Mouse (Mus musculus) intestine, embryonic 16.5 days (tissue): ENCODE data around the gene Ube2a. TPM values are rescaled to one million over a fixed set of nuclear protein-coding genes. Genes with fewer than 3 reads are reported as not detected.

Experiments
- ATAC-seq: fragments of 200-750 bp; cut with Nextera tagmentation; 2 replicates; pipeline ENCODE4 v1.8.0; 2017; ENCODE audit warnings: moderate TSS enrichment, moderate library complexity
- H3K27ac ChIP-seq: fragments of 300-500 bp; sonication (generic); 2 replicates; pipeline ENCODE4 v1.5.1; 2014; ENCODE audit warnings: mild to moderate bottlenecking, low read length
- H3K27me3 ChIP-seq: fragments of 300-500 bp; sonication (generic); replicated peaks from 2 replicates; pipeline ENCODE4 v1.6.1; 2014; ENCODE audit warnings: low read length, control low read depth, mixed read lengths; ENCODE audit not compliant: control insufficient read depth, insufficient read depth
- H3K36me3 ChIP-seq: fragments of 300-500 bp; sonication (generic); 2 replicates; pipeline ENCODE4 v1.6.1; 2014; ENCODE audit warnings: low read length, control low read depth; ENCODE audit not compliant: control insufficient read depth, insufficient read depth
- H3K4me1 ChIP-seq: fragments of 300-500 bp; sonication (generic); 2 replicates; pipeline ENCODE4 v1.6.1; 2014; ENCODE audit warnings: low read length, control low read depth, mixed read lengths; ENCODE audit not compliant: control insufficient read depth, insufficient read depth
- H3K4me2 ChIP-seq: fragments of 300-500 bp; sonication (generic); 2 replicates; pipeline ENCODE4 v1.6.1; 2014; ENCODE audit warnings: low read depth, low read length, control low read depth
- H3K4me3 ChIP-seq: fragments of 300-500 bp; sonication (generic); 2 replicates; pipeline ENCODE4 v1.5.1; 2014; ENCODE audit warnings: mild to moderate bottlenecking, low read length
- H3K9ac ChIP-seq: fragments of 300-500 bp; sonication (generic); 2 replicates; pipeline ENCODE4 v1.6.1; 2014; ENCODE audit warnings: low read depth, low read length
- H3K9me3 ChIP-seq: fragments of 300-500 bp; sonication (generic); 2 replicates; pipeline ENCODE4 v1.6.1; 2016; ENCODE audit warnings: low read length, control low read depth; ENCODE audit not compliant: control insufficient read depth
- WGBS: fragments of 180-500 bp; shearing (Covaris S2); extraction: QIAGEN DNeasy Blood & Tissue Kit; methylation state at CpG from one replicate; pipeline ENCODE4 v1.1.7; 2014; 5-methylcytosine and 5-hydroxymethylcytosine counted together
- polyA plus RNA-seq: library from polyadenylated mRNA; unstranded; fragments of >200 nt; fragmentation: Nextera tagmentation; extraction: Ambion mirVana; gene quantifications from 2 replicates; pipeline ENCODE4 v1.2.1, GENCODE M21; 2015

Gene Ube2a
- polyA plus RNA-seq = 105 and 108 TPM in 2 replicates

- no peaks in the 10 kb centered on the region for H3K36me3 ChIP-seq
- 8% methylated on average over 7 of the region's 8 CpGs for WGBS
- no peaks in the 10 kb centered on the region for H3K4me1 ChIP-seq
- H3K4me3 ChIP-seq = peak within 1 kb of the TSS; percentile 69
- peak within 1 kb of the TSS; percentile 76 for H3K27ac ChIP-seq
- peak within 1 kb of the TSS; percentile 70 for H3K4me2 ChIP-seq
- ATAC-seq = peak; percentile 49
- H3K9ac ChIP-seq = peak within 1 kb of the TSS; percentile 82
- H3K27me3 ChIP-seq = no peaks in the 10 kb centered on the region
- 0 out of 2 replicates have a peak, but pooled peaks cover 2% of the 10 kb centered on the region for H3K9me3 ChIP-seq
Observed at GRCm38 (mm10) chrX:36873765-36874164, at the start of gene Ube2a, which contains the start of gene C330007P06Rik. TSS of gene Ube2a (plus strand) at chrX:36873900. TSS of gene C330007P06Rik (minus strand) at chrX:36874111.

DNA sequence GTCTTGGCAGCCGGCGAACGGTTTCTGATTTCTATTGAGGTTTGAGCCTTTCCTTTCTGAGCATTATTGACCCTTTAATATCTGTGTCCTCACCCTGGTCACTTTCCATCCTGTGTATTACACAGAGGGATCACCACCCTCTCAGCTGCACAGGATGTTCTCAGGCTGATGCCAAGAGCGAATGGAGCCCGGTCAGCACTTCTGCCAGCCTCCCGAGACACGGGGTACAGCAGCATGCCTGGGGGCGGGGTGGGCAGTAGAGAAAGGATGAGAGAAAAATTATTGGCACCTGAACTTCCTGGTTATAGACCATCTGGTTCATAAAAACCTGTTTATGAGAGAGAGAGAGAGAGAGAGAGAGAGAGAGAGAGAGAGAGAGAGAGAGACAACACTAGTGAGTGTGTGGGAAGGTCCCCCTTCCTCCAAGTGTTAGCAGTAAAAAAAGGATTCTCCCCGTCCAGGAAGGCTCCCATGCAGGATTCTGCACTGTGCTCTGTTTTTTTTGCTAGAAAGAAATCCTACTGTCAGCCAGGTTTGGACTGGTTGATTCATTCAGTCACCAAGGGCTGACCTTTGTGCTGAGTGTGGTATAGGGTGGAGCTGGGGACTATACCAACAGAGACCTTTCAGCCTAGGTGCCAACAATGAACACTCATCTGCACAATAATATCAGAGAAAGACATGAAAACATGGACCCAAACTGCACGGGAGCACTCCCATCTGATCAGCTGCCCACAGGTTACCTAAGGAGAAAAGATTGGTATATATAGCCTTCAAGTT lies 49.6 kb upstream of the Ube2a start:
- no peak overlapping the region for H3K9ac ChIP-seq
- no peak overlapping the region for H3K4me3 ChIP-seq
- no peaks in the 10 kb centered on the region for H3K27me3 ChIP-seq
- peak overlapping the region; percentile 49 for H3K27ac ChIP-seq
- ATAC-seq = peak; percentile 75
- H3K4me1 ChIP-seq = no peaks in the 10 kb centered on the region; the same call in 1 of the 2 replicates
- no peaks in the 10 kb centered on the region for H3K36me3 ChIP-seq
- no peaks in the 10 kb centered on the region for H3K9me3 ChIP-seq
- H3K4me2 ChIP-seq = no peak overlapping the region; the same call in 1 of the 2 replicates
- WGBS = 76% methylated on average over 10 of the region's 10 CpGs

DNA sequence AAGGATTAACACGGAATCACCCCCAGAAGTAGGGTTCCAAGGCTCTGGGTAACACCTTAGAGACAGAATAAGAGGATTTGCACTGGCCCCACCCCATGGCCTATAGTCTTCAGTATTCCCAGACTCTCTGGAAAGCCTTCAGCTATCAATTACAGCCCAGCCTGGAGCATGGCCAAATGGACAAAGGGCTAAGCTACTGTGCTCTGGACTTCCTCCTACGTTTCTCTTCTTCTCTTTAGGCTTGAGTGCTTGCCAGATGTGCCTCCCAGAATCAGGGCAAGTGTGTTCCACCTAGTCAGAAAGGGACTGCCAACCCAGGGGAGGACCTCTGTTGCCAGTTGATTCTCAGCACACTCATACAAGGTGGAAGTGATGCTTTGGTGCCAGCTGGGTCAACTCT lies 48.7 kb upstream of the Ube2a start:
- Histone ChIP-seq H3K4me3 (no peak overlapping the region), H3K27me3 (no peaks in the 10 kb centered on the region), H3K4me2 (no peak overlapping the region), H3K9ac (no peak overlapping the region), H3K9me3 (no peaks in the 10 kb centered on the region), H3K27ac (peak overlapping the region; percentile 49; the same call in 1 of the 2 replicates), H3K4me1 (no peaks in the 10 kb centered on the region; the same call in 1 of the 2 replicates), H3K36me3 (no peaks in the 10 kb centered on the region)
- peak; percentile 30; the same call in 1 of the 2 replicates for ATAC-seq
- WGBS = 51% methylated on average over 2 of the region's 2 CpGs

DNA sequence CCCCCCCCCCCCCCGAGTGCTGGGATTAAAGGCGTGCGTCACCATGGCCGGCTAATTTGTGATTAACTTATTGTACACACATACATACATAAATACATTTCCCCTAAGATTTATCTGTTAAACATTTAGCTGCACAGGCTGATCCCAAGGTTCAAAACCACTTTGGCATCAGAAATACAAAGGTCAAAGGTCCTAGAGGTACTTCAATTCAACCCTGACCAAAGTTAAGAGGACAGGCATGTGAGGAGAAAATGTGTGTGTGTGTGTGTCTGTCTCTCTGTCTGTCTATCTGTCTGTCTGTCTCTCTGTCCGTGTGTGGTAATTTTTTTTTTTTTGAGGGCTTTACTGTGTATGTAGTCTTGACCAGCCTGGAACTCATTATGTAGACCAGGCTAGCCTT lies 46.8 kb upstream of the Ube2a start:
- WGBS = 86% methylated on average over 4 of the region's 5 CpGs
- H3K4me1 ChIP-seq = no peaks in the 10 kb centered on the region; the same call in 1 of the 2 replicates
- no peak overlapping the region for H3K9ac ChIP-seq
- no peaks in the 10 kb centered on the region for H3K9me3 ChIP-seq
- no peak overlapping the region for H3K4me3 ChIP-seq
- no peak overlapping the region for H3K4me2 ChIP-seq
- no peak for ATAC-seq
- H3K36me3 ChIP-seq = no peaks in the 10 kb centered on the region
- no peaks in the 10 kb centered on the region for H3K27me3 ChIP-seq
- H3K27ac ChIP-seq = no peak overlapping the region

DNA sequence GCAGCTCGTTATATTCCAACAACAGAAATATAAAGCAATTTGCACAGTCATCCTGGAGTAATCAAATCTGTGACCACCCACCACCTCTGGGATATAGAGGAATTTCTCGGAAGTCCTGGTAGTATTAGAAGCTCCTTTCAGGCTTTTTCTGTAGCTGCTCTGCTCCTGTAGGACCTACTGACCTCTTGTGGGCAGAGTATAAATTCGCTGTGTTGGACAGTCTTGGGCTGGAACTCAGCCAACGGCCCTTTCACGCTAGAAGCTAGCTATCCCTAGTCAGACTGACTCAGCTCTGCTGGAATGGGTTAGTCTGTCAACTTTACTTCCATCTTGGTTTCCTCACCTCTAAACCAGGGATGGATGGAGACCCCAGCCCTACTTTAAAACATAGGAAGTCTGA lies 43.4 kb upstream of the Ube2a start:
- Histone ChIP-seq H3K4me3 (no peak overlapping the region), H3K27ac (peak overlapping the region; percentile 33), H3K4me2 (no peak overlapping the region), H3K36me3 (no peaks in the 10 kb centered on the region), H3K4me1 (no peaks in the 10 kb centered on the region; the same call in 1 of the 2 replicates), H3K9ac (no peak overlapping the region), H3K27me3 (no peaks in the 10 kb centered on the region), H3K9me3 (no peaks in the 10 kb centered on the region)
- 31% methylated on average over 5 of the region's 5 CpGs for WGBS
- ATAC-seq = peak; percentile 43

GRCm38 (mm10) chrX:36831632-36832031 lies 42.1 kb upstream of the Ube2a start:
- Histone ChIP-seq H3K27ac (no peak overlapping the region), H3K36me3 (no peaks in the 10 kb centered on the region), H3K9ac (no peak overlapping the region), H3K4me2 (no peak overlapping the region), H3K4me3 (no peak overlapping the region), H3K4me1 (no peaks in the 10 kb centered on the region; the same call in 1 of the 2 replicates), H3K27me3 (no peaks in the 10 kb centered on the region), H3K9me3 (no peaks in the 10 kb centered on the region)
- 56% methylated on average over 4 of the region's 4 CpGs for WGBS
- no peak for ATAC-seq

DNA sequence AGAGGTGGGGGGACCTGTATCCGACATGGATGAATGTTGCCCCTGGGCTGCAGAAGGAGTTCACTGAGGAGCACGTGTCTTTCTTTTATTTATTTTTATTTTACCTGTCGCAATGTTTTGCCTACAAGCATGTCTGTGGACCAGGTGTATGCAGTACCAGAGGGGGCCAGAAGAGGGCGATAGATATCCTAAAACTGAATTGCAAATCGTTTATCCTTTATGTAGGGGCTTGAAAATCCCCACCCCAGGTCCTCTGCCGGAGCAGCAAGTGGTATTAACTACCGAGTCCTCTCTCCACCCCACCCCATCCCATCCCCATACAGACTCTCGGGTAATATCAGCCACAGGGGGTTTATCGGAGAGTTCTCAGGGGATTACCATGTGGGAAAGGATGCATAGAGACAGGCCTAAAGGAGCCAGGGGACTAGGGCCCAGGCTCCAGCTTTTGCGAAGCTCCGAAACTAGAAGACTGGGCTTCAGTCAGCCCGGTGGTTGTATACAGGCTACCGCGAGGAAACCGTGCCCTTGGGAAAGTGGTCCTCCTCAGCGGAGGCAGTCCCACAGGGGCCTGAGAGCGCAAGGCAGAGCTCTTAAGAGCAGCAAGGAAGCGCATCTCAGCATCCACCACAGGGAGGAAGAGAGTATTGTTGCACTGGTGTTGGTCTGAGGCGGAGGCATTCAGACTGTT lies 40.2 kb upstream of the Ube2a start:
- no peak overlapping the region for H3K27ac ChIP-seq
- no peak overlapping the region for H3K9ac ChIP-seq
- H3K36me3 ChIP-seq = no peaks in the 10 kb centered on the region
- no peak overlapping the region for H3K4me2 ChIP-seq
- WGBS = 24% methylated on average over 19 of the region's 19 CpGs
- H3K4me3 ChIP-seq = no peak overlapping the region
- no peaks in the 10 kb centered on the region for H3K9me3 ChIP-seq
- no peak for ATAC-seq
- no peaks in the 10 kb centered on the region; the same call in 1 of the 2 replicates for H3K4me1 ChIP-seq
- H3K27me3 ChIP-seq = no peaks in the 10 kb centered on the region

DNA sequence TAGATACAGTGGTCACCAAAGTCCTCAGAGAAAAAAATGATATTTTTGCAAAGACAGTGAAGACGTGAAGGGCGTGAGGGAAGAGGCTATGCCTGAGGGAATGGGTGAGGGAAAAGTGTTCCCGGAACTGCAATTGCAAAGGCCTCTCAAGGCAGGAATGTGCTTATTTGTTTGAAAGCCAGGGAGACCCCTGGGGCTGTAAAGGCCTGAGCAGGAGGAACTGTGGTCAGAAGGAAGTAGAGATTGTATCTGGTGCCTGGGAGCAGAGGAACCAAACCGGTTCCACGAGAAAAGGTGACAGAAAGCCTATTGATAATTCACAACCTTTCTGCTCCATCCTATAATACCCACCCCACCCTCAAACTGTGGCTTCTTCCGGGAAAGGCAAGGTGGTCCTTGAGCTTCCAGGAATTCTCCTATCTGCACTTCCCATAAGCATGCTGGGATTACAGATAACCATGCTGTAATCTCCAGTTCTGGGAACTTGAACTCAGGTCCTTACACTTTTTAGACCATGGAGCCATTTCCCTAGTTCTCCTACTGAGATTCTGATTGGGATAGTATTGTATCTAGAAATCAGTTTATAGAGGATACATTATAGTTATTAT lies 36.5 kb upstream of the Ube2a start:
- Histone ChIP-seq H3K4me1 (no peaks in the 10 kb centered on the region), H3K9me3 (no peaks in the 10 kb centered on the region), H3K4me3 (no peak overlapping the region), H3K27ac (no peak overlapping the region), H3K27me3 (no peaks in the 10 kb centered on the region), H3K4me2 (no peak overlapping the region), H3K36me3 (no peaks in the 10 kb centered on the region), H3K9ac (no peak overlapping the region)
- 40% methylated on average over 6 of the region's 6 CpGs for WGBS
- ATAC-seq = peak; percentile 42; the same call in 1 of the 2 replicates

DNA sequence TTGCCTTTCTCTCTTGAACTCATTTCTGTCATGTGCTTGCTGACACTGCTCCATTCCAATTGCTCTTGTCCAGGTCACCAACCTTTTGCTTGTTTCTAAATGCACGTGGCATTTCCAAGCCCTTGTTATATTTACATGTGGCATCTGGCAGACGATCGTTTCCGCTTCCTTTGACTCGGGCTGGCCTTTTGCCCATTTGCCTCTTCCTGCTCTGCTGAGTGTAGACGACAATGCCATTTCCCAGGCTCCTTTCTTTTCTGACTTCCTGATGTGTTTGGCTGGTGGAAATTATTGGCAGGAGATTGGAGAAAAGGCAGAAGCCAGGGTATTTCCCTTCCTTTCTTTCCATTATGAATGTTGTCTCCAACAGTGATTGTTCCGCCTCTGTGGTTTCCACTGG lies 34.3 kb upstream of the Ube2a start:
- Histone ChIP-seq H3K4me3 (no peak overlapping the region), H3K4me2 (no peak overlapping the region), H3K36me3 (no peaks in the 10 kb centered on the region), H3K9me3 (no peaks in the 10 kb centered on the region), H3K27ac (no peak overlapping the region), H3K9ac (no peak overlapping the region), H3K27me3 (no peaks in the 10 kb centered on the region), H3K4me1 (no peaks in the 10 kb centered on the region)
- WGBS = 65% methylated on average over 7 of the region's 7 CpGs
- ATAC-seq = no peak
